Mouse (Mus musculus) ES-Bruce4 (cell line): ENCODE measurements at regions not wholly inside any gene's neighbourhood (a gene's known extent, or its start where the extent isn't known, plus 50 kb on each side); places are given as distances from the start of the nearest gene placed in this dataset.

Experiments used
- CTCF ChIP-seq: IDR thresholded peaks from one replicate; pipeline ENCODE4 v1.8.1; 2011; ENCODE audit warnings: low read depth, low read length
- EP300 ChIP-seq: IDR thresholded peaks from 2 replicates; pipeline ENCODE4 v1.6.1; 2011; ENCODE audit warnings: low read depth, low read length; ENCODE audit not compliant: insufficient read depth

DNA sequence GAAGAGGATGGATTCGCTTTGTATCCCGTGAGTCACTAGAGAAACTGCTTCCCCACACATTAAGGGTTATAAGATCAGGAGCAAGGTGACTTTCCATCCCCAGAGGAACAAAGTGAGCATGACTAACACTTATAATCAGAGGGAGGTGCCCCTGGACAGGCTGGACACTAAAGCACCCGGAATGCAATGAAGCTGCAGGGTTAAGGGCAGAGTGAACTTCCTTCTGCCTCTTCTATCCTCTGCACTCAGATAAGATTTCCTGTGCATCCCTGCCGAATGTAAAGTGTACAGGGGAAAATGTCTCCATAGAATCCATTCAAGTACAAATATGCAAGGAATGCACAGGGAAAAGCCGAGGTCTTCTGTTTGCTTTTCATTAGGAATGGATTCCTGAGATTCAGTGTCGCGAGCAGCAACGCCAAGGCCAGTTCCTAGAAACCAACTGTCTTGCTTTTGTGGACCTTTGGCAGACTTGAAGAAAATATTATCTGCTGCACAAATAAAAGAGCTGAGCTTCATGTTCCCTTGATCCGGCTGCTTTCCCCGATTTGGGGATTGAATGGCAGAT is 58.5 kb upstream of the Fbxl7 start:
- TF ChIP-seq CTCF (no peak), EP300 (no peak)
